Mouse (Mus musculus) heart, adult 8-10 months (tissue): Measurements from ENCODE around the gene Ankrd11. TPM values are rescaled to one million over a fixed set of nuclear protein-coding genes. Genes with fewer than 3 reads are reported as not detected.

Source experiments
- DNase-seq: peaks from one replicate; pipeline ENCODE4 v3.0.0; 2022; ENCODE audit warnings: low spot score
- total RNA-seq, 4 experiments: library from RNA; stranded (reverse); gene quantifications; 2 replicates each; pipeline ENCODE4 v1.2.4; 2022

Ankrd11 gene
- total RNA-seq, 4 experiments from 2014 or later = 71.5 to 75.9 (median 75.2) TPM

DNA sequence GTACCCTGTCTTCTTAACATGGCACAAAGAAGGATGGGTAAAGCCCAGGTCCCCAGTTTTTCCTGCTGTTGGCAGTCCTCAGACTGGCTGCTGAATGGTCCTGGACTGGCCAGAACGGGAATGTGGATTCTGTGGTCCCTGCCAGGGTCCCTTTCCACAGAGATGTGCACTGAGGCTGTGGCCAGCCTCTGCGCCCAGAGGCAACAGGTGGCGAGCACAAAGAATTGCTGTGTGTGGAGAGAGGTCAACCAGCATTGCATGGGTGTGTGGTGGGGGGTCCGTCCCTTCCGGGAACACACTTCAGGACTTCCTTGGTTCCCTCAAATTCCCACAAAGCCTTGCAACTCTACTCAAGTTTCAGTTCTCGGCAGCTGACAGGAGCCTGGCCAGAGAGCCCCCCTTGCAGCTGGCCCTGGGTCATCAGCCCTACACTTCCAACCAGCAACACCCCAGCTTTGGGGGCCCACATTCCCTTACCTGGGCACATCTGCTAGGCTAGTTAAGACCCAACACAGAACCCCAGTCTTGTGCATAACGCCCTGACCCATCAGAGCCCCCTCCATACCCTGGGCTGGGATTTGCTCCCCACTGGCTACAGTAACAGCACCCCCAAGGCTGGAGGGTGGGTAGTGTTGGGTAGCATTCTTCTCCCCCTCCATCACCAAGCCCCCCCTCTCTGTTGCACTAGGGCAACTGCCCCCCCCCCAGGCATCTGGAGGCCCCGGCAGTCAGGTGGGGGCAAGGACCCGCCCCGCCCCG lies 192.7 kb downstream of the Ankrd11 start:
- DNase-seq = no peak

DNA sequence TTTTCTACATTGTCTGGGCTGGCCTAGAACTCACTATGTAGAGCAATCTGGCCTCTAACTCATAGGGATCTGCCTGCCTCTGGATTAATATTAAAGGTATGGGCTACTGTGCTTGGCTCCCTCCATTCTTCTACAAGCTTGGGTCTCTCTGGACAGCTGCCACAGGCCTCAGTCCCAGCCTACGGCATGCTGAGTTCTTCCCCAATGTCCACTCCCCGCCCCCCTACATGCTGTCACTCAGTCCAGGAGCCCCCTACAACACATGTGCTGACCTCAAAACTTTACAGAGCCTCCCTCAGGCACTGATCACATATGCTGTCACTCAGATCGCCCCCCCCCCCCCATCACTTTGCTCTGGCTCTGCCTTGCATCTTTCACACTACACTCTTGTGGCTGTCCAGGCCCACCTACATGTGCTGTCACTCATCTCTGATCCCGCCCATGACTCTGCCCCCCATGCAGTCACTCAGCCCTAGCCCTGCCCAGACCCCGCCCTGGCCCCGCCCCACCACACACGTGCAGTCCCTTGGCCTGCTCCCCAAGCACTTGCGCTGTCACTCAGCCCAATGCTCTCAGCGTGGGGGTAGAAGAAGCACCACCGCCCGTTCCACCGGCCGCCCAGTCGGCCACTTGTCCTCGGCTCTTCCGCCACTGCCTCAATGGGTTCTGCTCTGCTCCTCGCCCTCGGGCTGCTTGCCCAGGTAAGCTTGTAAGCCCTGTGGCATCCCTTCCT lies 194.1 kb downstream of the Ankrd11 start, which contains the start of gene Cdh15:
Gene Cdh15 (plus strand): TSS at position 138 of the 733 bp plus-strand sequence.
- DNase-seq = no peak

DNA sequence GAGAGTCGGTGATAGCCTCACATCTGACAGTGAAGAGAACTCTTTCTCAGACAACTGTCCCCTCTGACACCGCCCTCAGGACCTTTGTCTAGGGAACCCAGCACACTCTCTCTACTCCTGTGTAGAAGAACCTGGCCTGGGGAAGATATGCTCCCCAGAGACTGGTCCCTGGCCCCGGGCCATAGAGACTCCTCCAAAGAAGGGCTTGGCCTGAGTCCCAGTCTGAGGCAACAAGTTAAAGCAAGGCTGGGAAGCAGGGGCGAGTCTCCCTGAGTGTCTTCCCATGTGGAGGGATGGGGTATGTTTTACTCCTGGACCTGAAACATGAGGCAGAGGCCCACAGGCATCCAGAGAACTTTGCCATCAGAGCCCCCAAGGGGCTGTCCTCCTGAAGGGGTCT lies 196.4 kb downstream of the Ankrd11 start:
- no peak for DNase-seq

DNA sequence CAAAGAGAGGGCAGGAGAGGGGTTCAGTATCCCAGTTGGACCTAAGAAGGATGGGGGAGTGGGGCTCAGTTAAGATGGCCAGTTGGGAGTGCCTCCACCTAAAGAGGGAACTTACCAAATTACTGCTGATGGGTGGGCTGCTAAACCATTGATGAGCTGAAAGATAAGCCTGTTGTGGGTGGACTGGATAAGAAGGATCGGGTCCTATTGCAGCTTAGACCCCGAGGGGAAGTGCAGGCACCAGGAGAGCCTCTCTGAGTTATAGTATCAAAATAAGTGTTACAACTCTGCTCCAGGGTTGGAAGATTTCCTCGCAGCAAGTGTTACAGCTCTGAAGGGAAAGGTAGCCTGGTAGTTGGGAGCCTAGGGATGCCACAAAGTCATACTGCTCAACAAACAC lies 197.9 kb downstream of the Ankrd11 start:
- no peak for DNase-seq

DNA sequence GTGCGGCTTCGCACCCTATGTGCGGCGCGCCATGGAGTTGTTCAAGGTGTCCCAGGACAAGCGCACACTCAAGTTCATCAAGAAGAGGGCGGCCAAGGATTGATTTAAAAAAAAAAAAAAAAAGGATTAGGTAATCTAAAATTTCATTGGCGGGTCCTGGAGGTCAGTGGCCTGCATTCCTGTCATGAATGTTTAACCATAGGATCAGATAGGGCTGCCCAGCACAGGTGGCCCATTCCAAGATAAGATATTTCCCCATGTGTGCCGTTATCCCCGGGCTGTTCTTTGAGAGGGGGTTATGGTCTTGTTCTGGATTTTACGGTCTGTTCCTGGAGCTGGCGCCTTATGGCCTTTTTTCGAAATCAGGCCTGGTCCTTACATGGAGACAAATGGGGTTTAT lies 205.4 kb downstream of the Ankrd11 start:
- DNase-seq = no peak

DNA sequence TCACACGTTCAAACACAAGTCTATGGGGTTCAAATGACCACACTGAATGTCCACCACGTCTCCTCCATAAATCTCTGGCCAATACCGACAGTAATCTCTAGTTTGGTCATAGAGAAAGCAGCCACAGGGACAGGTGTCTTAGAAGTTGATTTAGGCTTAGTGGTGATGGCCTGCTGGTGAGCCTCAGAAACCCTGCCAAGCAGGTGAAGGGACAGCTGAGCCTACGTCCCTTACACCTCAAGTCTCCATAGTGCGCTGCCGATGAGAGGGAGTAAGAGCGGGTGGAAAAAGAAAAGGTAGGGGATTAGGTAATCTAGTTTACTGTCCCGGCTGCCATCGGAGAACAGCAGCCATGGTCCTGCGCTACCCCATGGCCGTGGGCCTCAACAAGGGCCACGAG lies 205.9 kb downstream of the Ankrd11 start:
- no peak for DNase-seq

DNA sequence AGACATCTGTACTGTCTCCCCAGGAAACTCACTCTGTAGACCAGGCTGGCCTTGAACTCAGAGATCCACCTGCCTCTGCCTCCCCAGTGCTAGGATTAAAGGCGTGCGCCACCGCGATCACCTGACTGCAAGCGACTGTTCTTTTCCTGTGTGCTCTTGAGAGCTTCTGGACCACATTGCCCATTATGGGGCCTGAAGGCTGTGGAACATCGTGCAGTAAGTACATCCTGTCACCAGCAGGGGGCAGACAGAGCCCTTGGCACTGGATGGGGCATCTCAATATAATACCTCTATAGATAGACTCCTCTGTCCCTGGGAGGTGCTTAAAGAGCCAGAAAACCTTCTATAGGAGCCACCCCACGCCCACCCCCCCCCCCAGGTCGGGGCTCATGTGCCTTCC lies 207.1 kb downstream of the Ankrd11 start:
- DNase-seq = peak; percentile 78

DNA sequence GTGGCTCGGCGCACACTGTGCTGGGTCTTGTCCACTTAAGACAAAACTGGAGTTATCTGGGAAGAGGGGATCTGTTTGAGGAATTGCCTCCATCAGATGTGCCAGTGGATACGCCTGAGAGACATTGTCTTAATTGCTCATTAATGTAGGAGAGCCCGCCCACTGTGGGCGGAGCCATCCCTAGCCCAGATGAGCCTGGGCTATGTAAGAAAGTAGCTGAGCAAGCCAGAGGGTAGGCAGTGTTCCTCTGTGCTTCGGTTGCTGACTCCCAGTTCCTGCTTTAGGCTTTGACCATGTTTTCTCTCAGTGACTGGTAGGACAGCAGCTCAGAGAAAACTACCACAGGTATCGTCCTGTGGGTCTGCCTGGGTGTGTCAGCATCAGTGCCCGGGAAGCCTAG lies 207.7 kb downstream of the Ankrd11 start:
- no peak for DNase-seq

Other genes starting within 250 kb of the Ankrd11 start
- under 1 TPM in 1 of 4 experiments, not detected in 3; 0.06 TPM for gene Cdh15, start 194.3 kb downstream of the Ankrd11 start, total RNA-seq
- gene Spg7, start 20.7 kb upstream of the Ankrd11 start, total RNA-seq = 10 to 100 TPM; 86.9 to 99.5 (median 95.3) TPM
- 100 to 1,000 TPM; 402 to 462 (median 427) TPM for gene Rpl13, start 60.1 kb upstream of the Ankrd11 start, total RNA-seq
- 1 to 10 TPM in 2 of 4 experiments, under 1 TPM in 2; 0.52 to 1.7 (median 0.89) TPM for gene Cpne7, start 75.1 kb upstream of the Ankrd11 start, total RNA-seq
- gene Sult5a1, start 116.0 kb upstream of the Ankrd11 start, total RNA-seq = under 1 TPM; 0.34 to 0.87 (median 0.60) TPM
- gene Dpep1, start 144.0 kb upstream of the Ankrd11 start, total RNA-seq = 10 to 100 TPM; 22.6 to 45.5 (median 37.4) TPM
- gene Chmp1a, start 170.5 kb upstream of the Ankrd11 start, total RNA-seq = 10 to 100 TPM; 61.3 to 68.0 (median 65.5) TPM
- gene Spata33, start 170.6 kb upstream of the Ankrd11 start, total RNA-seq = 10 to 100 TPM; 22.0 to 36.7 (median 27.5) TPM
- gene Cdk10, start 182.6 kb upstream of the Ankrd11 start, total RNA-seq = 10 to 100 TPM; 15.0 to 25.2 (median 20.2) TPM
- 1 to 10 TPM; 4.4 to 7.0 (median 6.0) TPM for gene Spata2l, start 194.0 kb upstream of the Ankrd11 start, total RNA-seq
- 10 to 100 TPM in 1 of 4 experiments, 1 to 10 TPM in 3; 8.2 to 10.8 (median 9.2) TPM for gene Zfp276, start 211.9 kb upstream of the Ankrd11 start, total RNA-seq
- 10 to 100 TPM; 25.5 to 35.0 (median 27.5) TPM for gene Vps9d1, start 212.1 kb upstream of the Ankrd11 start, total RNA-seq